Mouse (Mus musculus): ENCODE data around the gene Notum.

GRCm38 (mm10) chr11:120632559-120633519 lies 28.1 kb downstream of the Notum start:
- TF ChIP-seq POLR2A (IDR thresholded peaks at IDR 0.05; ENCODE audit: insufficient read length, low read depth) (peak; percentile 38), E2F4 (IDR thresholded peaks at IDR 0.05; ENCODE audit: insufficient read depth) (no peak), USF1 (IDR thresholded peaks at IDR 0.05; ENCODE audit: low read depth) (no peak)

Data from myocyte (in vitro differentiated cells).